Mouse (Mus musculus): ENCODE measurements around the gene Pcmt1.

Gene Pcmt1

GRCm38 (mm10) chr10:7680731-7681301, at the start of gene Pcmt1, which contains the start of gene Lats1:
Gene Pcmt1 (minus strand): TSS chr10:7681136.
Gene Lats1 (plus strand): TSS chr10:7681214.
- peak; percentile 91 for DNase-seq

DNA sequence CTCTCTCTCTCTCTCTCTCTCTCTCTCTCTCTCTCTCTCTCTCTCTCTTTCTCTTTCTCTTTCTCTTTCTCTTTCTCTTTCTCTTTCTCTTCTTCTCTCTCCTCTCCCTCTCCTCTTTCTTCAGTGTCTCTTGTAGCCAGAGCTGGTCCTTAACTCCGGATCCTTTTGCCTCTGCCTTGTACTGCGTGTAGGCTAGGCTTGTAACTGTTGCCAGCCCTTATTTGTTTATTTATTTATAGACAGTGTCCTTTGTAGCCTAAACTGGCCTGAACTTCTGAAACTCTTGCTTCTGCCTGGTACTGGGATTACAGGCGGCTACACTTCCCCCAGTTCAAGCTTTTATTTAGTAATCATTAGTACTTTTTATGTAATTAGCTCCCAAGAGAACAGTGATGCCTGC, 46.1 kb upstream of the Pcmt1 start:
- DNase-seq, result no peak

DNA sequence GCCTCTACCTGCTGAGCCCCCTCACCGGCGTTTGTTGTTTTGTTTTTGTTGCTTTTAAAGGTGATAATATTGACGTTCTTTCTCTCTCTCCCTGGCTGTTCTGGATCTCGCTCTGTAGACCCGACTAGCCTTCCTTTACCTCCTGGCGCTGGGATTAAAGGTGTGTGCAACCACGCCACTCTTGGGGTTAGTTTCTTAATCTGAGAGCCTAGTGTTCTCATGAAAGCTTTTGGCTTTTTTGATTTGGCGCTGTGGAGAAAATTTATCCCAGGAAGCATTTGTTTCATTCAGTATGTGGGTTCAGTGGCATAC, 45.5 kb upstream of the Pcmt1 start:
- DNase-seq, result no peak

DNA sequence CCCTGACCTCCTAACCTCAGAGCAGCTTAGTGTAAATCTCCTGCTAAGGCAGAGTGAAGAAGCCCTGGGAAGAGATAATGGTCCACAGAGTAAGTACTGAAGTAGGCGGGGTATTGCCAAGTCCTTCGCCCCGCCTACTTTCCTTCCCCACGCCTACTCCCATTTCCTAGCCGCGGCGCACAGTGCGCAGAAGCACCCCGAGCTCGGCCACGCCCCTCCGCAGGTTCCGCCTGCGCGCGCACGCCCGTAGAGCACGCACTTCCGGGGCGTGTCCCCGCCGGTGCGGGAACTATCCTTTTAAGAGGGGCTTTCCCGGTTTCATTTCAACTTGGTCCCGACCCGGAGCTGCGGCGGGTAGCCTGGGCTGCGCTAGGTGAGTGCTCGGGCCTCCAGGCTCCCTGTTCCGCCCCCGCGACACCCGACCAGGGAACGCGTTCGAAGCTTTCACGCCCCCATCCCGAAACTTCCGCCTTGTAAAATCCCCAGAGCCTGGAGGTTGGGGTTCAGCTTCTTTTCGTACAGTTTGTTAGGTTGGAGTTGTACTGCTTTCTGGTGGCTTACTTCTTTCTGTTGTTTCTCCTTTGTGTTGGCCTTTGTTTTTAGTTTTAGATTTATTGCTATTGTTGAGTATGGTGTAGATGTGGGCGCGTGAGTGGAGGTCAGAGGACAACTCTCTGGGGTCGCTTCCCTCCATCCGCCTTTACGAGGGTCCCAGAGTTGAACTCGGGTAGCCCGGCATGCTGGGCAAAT, 45.0 kb upstream of the Pcmt1 start, which contains the start of gene Katna1:
Katna1 (plus strand) TSS at position 250 of the 750 bp plus-strand sequence.
- peak; percentile 98 for DNase-seq

DNA sequence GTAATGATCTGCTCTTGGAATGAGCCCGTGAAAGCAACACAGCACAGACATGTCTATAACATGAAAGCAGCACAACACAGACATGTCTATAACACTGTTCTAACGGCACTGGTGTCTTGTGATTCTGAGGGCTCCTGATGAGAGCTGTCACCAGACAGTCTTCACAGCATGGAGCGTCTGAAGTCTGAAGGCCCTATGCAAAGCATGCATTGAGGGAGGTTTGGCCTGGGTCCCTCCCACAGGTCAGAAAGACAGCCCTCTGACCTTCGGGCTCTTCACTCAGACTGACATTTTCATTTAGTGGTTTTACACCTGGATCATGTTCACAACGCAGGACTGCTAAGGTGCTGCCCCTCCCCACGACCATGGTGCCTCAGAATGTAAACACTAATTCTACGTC, 34.1 kb upstream of the Pcmt1 start:
- DNase-seq, result no peak

DNA sequence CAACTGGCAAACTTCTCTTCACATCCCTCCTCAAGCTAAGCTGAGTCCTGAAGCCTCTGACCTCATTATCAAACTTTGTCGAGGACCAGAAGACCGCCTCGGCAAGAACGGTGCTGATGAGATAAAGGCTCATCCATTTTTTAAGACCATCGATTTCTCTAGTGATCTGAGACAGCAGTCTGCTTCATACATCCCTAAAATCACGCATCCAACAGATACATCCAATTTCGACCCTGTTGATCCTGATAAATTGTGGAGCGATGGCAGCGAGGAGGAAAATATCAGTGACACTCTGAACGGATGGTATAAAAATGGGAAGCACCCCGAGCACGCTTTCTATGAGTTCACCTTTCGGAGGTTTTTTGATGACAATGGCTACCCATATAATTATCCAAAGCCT, 31.6 kb upstream of the Pcmt1 start:
- DNase-seq, result no peak

- no peak for DNase-seq
Measured at GRCm38 (mm10) chr10:7710121-7710520, 29.2 kb upstream of the Pcmt1 start.

DNA sequence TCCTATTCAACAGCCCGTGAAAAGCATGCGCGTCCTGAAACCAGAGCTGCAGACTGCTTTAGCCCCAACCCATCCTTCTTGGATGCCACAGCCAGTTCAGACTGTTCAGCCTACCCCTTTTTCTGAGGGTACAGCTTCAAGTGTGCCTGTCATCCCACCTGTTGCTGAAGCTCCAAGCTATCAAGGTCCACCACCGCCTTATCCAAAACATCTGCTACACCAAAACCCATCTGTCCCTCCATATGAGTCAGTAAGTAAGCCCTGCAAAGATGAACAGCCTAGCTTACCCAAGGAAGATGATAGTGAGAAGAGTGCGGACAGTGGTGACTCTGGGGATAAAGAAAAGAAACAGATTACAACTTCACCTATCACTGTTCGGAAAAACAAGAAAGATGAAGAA, 21.6 kb upstream of the Pcmt1 start:
- DNase-seq, result no peak

- DNase-seq, result no peak
Measured at GRCm38 (mm10) chr10:7700120-7700519, 19.2 kb upstream of the Pcmt1 start.

GRCm38 (mm10) chr10:7695286-7695685, 14.3 kb upstream of the Pcmt1 start:
- DNase-seq, result no peak

DNA sequence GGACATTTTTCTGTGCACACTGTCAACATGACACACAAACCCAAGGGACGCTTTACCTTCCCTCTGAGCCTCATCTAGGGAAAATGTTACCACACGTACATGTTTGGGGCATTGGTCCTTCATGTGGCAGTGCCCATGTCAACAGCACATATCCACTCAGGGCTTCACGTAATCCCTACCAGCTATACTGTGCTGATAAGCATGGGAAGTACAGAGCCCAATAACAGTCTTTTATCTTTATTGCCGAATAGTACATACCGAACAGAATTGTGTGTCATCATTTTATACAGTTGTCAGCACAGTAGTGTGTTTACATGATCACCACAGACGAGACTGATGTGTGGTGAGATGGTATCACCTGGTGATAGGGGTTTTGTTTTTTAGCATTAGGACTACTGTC, 6.0 kb upstream of the Pcmt1 start:
- DNase-seq, result no peak

GRCm38 (mm10) chr10:7682249-7682648, 1.3 kb upstream of the Pcmt1 start:
- DNase-seq, result no peak

GRCm38 (mm10) chr10:7681343-7682025, 548 bp upstream of the Pcmt1 start:
- peak; percentile 80 for DNase-seq

- DNase-seq, result peak; percentile 43
Measured at GRCm38 (mm10) chr10:7673673-7674072, 7.3 kb downstream of the Pcmt1 start.

DNA sequence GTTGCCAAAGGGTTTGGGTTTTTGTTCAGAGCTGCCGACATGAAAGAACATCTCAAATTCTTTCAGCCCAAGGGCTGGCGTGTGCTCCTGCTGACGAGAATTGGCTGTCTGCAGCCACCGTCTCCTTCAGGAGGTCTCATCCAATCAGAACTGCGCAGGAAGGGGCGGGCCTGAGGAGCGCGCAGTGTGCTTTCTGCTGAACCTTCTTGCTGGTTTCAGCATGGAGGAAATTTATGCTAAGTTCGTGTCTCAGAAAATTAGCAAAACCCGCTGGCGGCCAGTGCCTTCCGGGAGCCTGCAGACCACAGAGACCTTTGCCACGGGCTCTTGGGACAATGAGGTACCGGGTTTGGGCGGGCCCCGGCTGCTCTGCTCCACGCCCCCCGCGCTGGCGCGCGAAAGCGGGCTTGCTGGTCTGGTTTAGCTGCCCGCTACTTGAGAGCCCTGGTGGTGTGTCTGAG, 13.6 kb downstream of the Pcmt1 start, which contains the start of gene Nup43:
Nup43 (plus strand) TSS at position 162 of the 461 bp plus-strand sequence.
- DNase-seq, result peak; percentile 94

- no peak for DNase-seq
Measured at GRCm38 (mm10) chr10:7664889-7665288, 16.0 kb downstream of the Pcmt1 start.

- no peak for DNase-seq
Measured at GRCm38 (mm10) chr10:7664027-7664526, 16.9 kb downstream of the Pcmt1 start.

DNA sequence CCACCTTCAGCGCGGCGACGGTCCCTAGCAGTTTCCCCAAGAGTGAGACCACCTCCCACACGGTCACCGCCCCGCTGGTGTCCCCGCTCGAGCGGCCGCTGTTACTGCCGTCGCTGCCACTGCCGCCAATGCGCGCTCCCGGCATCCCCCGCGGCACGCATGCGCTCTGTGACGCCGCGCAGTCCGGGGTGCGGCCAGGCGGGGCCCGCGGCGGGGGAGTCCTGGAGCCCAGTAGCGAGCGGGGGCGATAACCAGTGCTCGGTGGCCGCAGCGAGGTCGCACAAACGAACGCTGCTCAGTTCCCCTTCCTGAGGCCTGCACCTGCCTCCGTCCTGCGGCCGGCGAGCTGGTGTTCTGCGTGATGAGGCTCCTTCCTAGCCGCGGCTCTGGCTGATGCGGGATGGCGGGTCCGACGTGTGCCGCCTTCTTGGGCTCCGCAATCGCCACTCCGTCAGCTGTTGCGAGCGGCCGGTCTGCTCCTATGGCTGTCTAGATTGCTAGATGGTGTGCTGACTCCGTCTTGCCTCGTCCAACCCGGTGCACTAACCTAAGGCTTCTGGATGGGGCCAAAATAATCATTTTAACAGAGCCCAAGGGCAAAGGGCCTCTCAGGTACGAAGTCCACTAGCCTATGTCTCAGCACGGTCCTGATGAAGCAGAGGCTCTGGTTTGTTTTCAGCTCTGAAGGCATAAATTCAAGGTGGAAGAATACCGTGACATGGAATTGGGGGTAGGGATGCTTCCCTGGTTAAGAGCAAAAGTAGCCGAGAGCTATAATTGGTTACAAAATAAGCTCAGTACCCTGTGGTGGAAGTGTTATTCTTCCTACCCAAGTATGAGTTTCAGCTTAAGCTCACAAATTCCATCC, 17.5 kb downstream of the Pcmt1 start:
- DNase-seq, result peak; percentile 94

DNA sequence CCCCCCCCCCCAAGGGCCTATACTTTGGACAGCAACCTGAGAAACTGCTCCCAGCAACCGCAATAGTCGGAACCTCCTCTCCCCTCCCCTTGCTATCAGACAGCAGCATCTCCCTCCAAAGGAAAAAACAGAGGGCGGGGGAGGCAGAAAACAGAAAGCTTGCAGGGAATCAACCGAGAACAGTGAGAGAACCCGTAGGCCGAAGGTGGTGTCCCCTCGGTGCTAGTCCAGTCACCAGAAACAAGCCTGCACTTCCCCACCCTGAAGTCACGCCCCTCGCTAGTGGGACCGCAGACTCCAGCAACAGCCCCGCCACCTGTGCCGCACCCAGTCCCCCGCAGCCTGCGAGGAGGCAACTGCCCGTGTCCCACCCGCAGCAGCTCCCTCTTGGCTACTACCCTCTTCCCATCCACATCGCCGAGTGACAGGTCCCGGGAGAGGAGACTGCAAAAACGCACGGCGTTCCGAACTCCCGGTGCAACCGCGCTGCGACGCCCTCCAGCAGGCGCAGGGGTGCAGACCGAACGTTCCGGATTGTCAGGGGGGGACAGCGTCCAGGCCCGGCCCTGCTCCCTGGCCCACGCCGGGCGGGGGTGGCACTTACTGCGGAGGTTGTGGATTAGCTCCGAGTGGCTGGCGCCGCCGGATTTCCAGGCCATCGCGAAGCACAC, 18.3 kb downstream of the Pcmt1 start:
- DNase-seq, result peak; percentile 80

GRCm38 (mm10) chr10:7651057-7651456, 29.9 kb downstream of the Pcmt1 start:
- DNase-seq, result no peak

- DNase-seq, result no peak
Measured at GRCm38 (mm10) chr10:7649059-7649458, 31.9 kb downstream of the Pcmt1 start.

DNA sequence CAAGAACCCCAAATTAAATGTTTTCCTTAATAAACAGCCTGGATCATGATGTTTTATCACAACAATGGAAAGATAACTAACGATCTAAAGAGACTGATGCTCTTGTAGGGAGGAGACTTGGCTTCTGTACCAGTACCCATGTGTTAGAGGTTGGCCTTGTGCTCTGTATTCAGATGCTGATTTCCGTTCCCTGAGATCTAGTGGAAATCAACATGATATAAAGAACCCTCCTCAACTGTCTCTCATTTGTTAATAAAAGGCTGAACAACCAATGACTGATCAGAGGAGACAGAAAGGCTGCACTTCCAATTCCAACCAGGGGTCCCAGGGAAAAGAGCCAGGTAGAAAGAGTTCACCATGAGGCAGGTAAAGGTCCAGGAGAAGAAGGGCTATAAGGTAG, 35.0 kb downstream of the Pcmt1 start:
- DNase-seq, result no peak

Data from embryo, embryonic 11 days (tissue).